Mouse (Mus musculus) thymus, postnatal 4 days (tissue): ENCODE results near the gene Socs2.
"Not testable (repeated sequence)": the region's sequence is repeated elsewhere in the genome, so short reads cannot be mapped to it uniquely, and the experiment has no call there.

Experiments used
- DNase-seq: peaks from one replicate; pipeline ENCODE4 v3.0.0; 2021

Gene Socs2

DNA sequence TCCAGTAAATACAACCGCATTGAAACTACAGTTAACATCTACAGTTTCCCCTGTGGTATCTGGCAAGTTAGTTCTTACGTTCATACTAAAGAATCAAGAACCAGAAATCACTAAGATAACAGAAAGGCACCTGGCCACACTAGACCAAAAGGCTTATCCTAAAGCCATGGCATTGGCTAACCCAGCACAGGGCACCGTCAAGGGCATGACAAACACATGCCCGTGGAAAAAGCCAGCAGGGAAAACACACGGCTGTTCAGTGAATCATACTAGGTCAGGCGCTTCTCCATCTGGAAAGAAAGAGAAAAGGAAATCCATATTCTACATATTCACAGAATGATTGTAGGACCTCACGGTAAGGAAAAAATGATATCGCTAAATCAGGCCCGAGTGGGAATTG, 26.1 kb downstream of the Socs2 start:
- no peak for DNase-seq

DNA sequence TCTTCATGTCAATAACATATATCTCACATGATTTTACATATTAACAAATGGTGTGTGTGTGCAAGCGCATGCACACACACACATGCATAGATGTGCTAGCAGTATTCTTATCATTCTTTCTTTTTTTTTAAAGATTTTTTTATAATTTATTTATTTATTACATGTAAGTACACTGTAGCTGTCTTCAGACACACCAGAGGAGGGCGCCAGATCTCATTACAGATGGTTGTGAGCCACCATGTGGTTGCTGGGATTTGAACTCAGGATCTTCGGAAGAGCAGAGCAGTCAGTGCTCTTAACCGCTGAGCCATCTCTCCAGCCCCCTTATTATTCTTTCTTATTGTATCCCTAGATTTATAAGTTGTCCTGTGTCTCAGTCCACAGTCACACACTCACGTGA, 27.2 kb downstream of the Socs2 start:
- not testable (repeated sequence) for DNase-seq

DNA sequence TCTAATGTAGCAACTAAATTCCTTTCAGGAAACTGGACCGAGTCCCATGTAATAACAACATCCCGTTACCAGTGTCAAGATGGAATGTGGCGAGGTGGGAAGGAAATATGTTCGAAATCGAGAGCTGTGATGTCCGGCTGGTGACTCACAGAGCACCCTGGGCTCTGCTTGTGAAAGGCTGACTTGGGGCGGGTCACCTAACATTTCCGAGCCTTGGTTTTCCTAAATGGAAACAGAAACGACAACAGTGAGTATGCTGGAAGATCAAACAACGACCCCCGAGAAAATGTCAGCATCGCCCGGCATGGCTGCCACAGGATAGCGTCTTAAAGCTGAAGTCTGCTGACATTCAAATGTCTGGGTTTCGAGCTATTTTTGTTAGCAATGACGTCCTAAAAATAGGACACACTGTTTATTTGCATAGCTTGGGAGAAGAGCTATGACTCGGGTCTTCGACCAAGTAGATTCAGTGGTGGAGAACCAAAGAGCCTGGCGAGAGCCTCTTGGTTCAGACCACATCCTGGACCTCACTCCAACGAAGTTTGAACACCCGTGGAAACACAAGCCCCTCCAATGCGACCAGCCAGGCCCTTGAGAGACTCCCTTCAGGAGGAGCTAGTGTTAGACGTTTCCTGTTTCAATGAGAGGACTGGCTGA, 28.0 kb downstream of the Socs2 start:
- DNase-seq = no peak

DNA sequence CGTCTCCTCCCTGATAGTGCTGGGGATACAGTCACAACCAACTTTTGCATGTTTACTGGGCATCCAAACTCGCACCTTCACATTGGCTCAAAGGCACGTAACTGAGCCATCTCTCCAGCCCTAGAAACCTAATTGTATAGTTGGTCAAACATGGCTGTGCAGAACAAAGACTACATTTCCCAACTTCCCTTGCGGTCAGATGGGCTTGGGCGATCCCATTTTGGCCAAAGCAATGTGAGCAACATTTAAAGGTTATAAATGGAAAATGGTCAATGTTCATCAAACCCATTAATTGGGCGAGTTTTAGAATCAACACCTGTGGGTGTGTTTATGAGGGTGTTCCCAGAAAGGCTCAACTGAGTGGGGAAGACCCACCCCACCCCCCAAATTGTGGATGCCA, 30.5 kb downstream of the Socs2 start:
- DNase-seq = no peak

DNA sequence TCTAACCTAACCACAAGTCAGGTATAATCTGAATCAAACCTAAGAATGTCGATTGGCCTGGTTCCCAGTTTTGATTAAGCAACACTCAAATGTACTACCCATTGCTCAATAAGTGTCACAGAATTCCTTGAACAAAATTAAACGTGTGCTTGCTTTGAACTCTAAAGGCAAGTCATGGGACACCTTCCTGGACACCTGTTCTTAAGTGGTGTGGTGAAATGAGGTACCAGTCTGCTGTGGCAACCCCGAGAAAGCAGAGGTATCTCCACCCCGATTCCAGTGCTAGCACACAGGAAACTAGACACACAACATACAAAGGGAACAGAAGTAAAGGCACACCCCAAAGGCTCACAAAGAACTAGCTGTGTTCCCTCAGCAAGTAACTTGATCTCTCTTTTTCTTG, 31.2 kb downstream of the Socs2 start:
- no peak for DNase-seq

DNA sequence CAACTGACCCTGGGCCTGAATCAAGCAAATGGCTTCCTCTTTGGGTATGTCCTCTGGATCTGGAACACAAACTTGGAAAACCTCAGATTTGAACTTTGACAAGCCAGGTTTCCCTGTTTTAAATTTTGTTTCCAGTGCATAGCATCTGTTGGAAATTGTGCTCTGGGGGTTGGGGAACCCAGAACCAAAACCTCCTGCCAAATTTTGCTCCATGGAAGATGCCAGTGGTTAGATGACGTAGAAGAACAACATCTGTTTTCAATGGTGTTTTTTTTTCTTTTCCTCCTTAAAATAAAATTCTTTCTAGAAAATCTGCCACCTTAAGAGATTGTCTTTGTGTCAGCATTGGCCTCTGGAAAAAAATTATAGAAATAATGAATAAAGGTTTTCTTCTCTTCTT, 31.9 kb downstream of the Socs2 start:
- DNase-seq = no peak

DNA sequence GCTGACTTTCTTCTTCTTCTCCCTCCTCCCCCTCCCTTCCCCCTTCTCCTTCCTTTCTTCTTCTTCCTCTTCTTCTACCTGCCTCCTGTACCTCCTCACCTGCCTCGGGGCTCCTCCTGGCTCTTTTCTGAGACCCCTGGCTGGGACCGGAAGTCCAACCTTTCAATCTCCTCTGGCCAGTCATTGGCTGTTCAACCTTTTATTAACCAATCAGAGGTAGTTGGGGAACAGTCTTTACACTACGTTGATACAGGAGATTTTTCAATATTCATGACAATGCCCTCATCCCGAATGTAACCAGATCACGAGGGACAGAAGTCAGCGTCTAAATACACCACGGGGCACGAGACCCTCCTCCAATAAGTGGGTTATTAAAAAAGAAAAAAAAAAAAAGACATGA, 32.5 kb downstream of the Socs2 start:
- no peak for DNase-seq

DNA sequence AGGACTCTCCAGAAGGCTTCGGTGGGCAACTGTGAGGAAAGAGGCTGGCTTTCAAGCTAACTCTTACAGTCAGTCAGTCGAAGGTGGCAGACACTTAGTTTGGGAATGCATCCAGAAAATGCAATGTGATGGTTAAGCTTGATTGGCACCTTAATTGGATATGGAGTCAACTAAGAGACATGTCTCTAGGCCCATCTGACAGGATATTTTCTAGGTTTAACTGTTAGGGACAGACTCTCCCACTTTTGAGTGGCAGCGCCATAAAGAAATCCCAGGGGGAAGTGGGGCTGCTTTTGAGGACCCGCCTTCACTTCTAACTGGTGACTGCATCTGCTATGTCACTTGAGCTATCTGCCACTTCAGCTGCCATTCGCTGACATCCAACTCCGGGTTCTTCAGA, 43.6 kb downstream of the Socs2 start:
- DNase-seq = no peak

DNA sequence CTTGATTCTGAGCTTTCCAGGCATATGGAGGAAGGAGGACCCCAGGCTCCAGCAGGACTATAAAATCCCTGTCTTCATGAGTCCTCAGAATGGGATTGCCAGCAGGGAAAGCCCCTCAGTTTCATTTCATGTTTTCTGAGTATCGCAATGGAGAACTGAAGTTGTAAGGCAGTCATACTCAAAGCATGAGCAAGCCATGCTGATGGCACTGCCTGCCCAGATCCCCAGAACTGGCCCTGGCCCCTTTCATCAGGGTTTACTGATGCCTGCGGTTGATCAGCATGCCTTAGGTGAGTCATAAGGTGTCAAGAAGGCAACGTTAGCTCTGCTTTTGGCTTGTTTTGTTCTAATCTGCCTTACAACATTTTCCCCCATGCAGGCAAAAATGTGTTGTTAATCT, 45.0 kb downstream of the Socs2 start:
- DNase-seq = no peak

DNA sequence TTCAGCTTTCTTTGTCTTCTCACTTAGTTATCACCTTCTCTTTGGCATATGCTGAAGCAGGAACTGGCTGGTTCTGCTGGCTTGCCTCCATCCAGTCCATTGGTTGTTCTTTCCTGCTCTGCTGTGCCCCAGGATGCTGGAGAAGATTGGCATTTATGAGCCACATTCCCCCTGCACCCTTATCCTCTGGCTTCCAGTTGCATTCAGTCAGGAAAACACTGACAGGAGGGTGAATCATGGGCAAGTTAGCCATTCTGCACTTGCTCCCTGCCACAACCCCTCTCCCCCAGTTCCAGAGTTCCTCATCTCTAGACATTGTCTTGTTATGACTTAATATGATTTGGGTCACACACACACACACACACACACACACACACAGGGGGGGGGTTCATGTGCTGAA, 47.8 kb downstream of the Socs2 start:
- no peak for DNase-seq

DNA sequence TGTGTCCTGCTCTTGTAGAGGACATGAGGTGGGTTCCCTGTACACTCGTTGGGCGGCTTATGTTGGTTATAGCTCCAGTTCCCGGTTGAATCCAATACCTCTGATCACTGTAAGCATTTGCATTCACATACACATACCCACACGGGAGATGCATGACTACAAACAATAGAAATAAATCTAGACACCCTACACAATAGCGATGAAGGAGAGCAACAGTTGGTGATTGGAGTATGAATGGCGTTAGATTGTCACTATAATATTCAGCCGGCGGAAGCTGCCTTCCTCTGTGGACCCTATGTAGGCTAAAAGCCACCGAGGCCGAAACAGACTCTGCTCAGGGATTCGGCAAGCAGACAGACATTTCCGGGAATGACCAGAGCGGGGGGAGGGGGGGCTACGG, 48.8 kb downstream of the Socs2 start:
- no peak for DNase-seq

DNA sequence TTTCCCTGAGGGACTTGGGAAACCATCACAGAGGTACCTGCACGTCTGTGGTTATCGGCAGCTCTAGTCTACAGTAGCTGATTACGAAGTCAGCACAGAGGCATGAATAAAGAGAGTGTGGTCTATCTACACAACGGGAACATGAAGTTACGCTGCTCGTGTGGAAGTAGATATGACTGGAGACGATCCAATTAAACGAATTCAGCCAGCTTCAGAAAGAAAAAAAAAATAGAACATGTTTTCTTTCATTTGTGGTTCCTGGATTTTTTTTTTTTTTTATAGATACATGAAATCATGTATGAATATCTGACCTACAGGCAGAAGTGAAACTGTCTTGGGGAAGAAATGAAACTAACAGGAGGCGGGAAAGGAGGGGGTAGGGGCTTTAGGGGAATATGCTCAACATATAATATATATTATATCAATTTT, 49.3 kb downstream of the Socs2 start:
- no peak for DNase-seq

DNA sequence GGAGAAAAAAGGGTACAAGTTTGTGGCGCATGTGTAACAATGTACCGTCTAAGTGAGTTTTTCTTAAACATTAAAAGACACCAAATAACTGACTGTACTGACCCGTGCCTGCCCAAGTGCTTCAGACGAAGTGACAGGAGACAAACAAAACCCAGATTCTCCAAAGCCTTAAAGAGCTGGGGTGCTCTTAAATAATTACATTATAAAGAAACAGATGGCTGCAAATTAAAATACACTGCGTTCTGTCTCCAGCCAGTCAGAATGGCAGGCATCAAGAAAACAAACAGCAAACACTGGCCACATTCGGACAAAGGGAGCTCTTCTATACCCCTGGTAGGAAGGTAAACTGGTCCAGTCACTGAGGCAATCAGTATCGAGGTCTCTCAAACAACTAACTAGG, 49.7 kb downstream of the Socs2 start:
- DNase-seq = no peak

DNA sequence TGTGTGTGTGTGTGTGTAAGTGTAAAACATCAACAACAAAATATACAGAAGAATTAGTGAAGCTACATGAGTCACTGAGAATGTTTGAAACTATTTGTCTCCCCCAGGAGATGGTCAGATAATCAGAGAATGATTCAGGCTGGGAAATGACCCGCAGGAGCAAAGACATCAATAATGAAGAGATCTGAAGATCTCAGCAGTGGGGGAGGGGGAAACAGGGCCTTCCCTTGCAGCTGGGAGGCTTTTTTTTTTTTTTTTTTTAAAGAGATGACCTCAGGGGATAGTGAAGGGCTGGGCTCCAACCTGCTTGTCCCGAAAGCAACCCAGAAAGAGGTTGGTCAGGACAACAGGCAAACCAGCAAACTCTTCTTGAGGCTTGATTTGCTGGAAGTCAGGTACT, 54.7 kb downstream of the Socs2 start:
- no peak for DNase-seq

DNA sequence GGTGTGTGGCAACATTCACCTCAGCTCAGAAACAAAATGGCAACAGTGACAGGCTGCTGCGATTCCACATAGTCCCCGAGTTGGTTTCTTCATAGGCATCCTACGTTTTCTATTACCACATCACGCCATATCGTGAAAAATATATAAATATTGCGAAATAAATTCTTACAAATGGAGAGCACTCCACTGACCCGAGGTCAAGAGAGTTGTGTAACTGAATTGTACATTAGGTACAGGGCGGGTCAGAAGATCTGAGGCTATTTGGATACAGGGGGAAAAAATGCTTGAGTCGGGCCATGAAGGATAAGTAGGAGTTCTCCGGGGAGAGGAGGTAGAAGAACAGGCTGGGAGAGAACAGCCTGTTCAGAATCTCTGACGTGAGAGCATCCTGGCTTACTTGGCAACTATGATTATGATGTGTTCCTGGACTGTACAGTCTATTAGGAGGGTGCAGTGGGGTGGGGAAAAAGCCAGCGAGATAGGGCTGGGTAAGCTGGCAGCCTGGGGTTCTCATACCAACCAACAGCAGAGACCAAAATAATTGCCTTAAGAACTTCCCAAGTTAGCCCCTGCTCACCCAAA, 55.6 kb downstream of the Socs2 start:
- DNase-seq = no peak

DNA sequence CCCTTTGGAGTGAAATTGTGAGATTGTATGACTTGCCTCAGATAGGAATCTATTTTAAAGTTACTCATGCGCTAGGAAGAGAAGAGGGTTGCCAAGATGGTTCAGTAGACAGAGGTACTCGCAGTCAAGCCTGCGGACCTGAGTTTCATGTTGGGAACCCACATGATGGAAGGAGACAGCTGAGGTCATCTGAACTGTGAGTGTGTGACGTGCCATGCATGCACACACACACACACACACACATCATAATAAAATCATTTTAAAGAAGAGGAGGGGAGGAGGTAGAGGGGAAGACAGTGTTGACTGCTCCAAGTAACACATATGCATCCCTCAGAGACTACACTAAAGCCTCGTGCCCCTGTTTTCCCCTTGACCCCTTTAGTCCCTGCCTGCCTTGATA, 56.9 kb downstream of the Socs2 start:
- no peak for DNase-seq

DNA sequence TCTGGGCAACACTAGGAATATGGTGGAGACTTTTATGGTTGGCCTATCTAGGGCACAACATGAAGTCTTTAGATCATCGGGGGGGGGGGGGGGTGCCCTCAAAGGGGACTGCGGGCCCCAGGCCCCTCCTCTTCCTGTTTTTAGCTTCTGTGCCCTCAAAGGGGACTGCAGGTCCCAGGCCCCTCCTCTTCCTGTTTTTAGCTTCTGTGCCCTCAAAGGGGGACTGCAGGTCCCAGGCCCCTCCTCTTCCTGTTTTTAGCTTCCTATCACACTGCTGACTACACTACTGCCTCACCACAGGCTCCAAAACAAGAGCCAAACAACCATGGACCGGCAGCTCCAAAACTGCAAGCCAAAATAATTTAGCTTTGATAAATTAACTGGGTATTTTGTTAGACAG, 59.3 kb downstream of the Socs2 start:
- no peak for DNase-seq

DNA sequence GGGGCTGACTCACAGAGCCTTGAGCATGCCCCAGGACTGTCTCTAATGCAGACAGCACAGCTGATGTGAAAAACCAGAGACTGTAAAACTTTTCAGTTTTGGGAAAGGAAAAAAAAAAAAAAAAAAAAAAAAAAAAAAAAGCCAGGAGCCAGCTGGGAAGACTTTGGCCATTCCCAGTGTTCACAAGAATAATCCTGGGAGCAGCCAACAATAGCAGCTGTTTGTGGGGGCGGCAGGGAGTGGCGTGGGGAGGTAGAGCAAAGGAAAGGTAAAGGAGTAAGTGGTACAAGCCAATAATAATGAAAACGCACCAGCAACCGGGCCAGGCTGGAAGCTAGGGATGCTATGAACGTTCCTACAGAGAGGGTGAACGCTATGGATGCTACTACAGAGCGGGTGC, 60.3 kb downstream of the Socs2 start:
- no peak for DNase-seq

DNA sequence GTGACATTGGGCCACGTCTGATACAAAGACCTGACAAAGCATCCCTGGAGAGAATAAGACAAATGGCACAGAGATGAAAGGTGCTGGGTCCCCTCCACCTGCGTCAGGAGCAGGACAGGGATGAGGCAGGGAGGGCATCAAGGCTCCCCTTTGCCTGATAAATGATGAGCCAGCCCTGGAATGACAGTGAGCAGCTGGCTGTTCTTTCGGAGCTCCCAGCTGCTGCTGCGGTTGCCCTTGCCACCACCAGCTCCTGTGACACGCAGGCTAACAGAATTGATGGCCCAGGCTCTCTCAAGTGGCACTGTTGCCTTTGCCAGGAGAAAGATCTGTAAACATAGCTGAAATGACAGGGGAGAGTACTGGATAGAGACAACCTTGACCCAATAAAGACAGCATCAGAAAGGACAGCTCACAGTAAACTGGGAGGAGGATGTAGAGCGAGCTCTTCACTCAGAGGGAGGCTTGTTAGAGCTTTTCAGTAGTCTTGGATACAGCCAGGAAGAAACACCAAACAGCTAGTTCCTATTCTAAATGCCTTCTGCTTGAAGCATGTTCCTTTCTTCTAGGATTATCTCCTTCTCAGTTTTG, 61.2 kb downstream of the Socs2 start:
- DNase-seq = no peak

DNA sequence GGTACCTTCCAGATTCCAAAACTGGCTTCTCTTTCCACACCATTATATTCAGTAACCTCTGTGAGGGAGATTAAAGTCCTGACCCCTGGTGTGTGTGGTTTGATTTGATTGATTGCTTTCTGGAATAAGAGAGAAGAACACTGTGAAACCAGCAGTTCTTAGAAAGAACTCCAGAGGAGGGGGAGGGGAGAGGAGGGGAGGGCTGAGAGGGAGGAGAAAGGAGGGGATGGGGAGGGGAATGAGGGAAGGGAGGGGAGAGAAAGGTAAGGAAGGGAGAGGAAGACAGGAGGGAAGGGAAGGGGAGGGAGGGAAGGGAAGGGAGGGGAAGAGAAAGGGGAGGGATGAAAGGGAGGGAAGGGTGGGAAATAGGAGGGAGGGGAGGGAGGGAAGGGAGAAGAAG, 62.3 kb downstream of the Socs2 start:
- DNase-seq = no peak

DNA sequence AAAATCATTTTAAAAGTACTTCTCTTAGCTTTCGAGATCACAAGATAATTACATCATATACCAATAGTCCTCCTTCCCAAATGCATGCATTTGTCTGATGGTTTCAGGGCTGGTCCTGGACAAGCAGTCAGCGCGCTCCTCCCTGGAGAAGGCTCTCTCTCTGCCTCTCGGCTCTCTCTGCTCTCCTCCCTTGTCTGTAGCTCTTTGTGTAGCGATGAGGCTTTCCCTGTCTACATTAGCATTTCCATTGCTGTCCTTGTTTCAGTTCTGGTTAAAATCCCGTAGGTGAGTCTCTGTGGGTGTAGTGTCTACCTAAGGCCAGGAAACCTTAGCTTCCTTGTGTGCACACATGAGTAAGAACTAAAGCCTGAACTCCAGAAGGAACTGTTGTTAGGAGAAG, 62.9 kb downstream of the Socs2 start:
- no peak for DNase-seq

DNA sequence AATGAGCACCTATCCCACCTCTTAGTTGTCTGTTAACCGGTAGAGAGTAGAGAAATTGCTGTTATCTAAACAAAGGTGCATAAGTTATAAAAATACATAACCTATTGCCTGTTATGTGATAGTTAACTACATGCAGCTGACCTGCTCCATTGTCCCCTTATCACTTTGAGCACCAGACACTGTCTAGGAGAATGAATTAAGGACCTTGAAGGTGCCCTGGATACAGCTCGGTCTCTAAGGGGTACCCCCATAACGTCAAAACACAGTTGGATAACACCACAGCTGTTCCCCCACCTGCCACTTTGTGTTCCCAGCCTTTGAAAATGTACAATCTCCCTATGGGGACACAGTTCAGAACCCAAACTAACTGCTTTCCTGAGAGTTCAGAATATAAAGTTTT, 68.5 kb downstream of the Socs2 start:
- no peak for DNase-seq

DNA sequence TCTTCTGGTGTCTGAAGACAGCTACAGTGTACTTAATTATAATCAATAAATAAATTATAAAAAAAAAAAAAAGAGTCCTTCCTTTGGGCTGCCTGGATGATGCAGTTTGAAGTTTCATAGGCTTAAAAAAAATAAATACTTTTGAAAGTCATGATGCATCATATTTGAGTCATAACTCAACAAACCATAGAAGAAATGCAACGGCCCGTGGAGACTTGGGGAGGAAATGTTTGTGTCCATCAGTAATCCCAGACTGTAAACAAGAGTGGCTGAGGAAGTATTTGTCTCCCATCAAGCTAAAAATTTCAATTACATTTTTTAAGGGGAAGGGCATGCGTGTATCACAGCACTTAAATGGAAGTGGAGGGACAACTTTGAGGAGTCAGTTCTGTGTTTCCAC, 69.2 kb downstream of the Socs2 start:
- no peak for DNase-seq

DNA sequence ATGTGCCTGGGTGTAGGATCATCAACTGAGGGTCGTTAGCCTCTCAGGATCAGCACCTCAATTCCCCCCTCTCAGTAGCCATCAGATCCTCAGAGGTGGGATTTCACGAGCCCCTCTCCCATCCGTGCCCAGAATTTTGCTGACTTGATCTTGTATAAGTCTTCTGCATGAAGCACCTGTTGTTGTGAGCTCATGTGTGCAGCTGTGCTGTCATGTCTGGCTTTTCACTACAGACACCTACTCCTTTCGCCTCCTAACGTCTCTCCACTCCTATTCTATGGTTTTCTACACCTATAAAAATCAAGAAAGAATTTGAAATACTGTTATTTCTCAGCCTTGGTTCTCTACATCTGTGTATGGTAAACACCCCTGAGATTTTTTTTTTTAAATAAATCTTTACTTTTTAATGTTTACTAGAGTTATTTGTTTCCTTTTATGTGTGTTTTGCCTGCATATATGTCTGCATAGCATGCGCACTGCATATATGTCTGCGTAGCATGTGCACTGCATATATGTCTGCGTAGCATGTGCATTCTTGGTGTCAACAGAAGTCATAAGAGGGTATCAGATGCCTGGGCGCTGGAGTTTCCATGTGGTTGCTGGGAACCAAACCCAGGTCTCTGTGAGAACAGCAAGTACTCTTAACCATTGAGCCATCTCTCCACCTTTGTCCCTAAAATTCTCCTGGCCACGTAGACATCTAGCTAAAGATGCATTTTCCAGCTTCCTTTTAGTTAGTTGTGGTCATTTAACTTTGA, 74.0 kb downstream of the Socs2 start:
- no peak for DNase-seq
